Mouse (Mus musculus) bone marrow, adult 2 months (tissue): ENCODE measurements at regions not wholly inside any gene's neighbourhood (a gene's known extent, or its start where the extent isn't known, plus 50 kb on each side); places are given as distances from the start of the nearest gene placed in this dataset.

Source experiments
- CTCF ChIP-seq: fragments of 200-500 bp; IDR thresholded peaks from 2 replicates; pipeline ENCODE4 v1.5.1; 2011; ENCODE audit warnings: low read length, control low read depth; ENCODE audit not compliant: control insufficient read depth, insufficient read depth
- POLR2A ChIP-seq: fragments of 200-500 bp; IDR thresholded peaks from 2 replicates; pipeline ENCODE4 v1.6.1; 2011; ENCODE audit warnings: low read depth, mild to moderate bottlenecking, control low read depth, low read length, borderline replicate concordance; ENCODE audit not compliant: control insufficient read depth

GRCm38 (mm10) chr4:40355791-40356450 is 76.7 kb upstream of the Ndufb6 start:
- TF ChIP-seq POLR2A (no peak), CTCF (no peak)
